Mouse (Mus musculus) pancreas, adult 10 weeks (tissue): ENCODE data around the gene Il27. TPM values are rescaled to one million over a fixed set of nuclear protein-coding genes. Genes with fewer than 3 reads are reported as not detected.

Experiments
- polyA plus RNA-seq: library from polyadenylated mRNA; stranded (reverse); fragments of 350-450 nt; fragmentation: Illumina TruSeq; extraction: RNeasy Lipid Tissue Mini Kit (QIAGEN cat#74804); gene quantifications from one replicate; pipeline ENCODE4 v1.2.3, GENCODE M21; 2015; ENCODE audit warnings: low read depth, low replicate concordance; ENCODE audit not compliant: insufficient read depth

Il27 gene
- polyA plus RNA-seq: not detected

GRCm38 (mm10) chr7:126594862-126595561 lies at the start of gene Il27:
Gene Il27 (minus strand): TSS chr7:126594941.

GRCm38 (mm10) chr7:126630824-126631518 lies 36.2 kb upstream of the Il27 start, which contains the start of gene Nupr1:
Gene Nupr1 (minus strand): TSS chr7:126630861.

DNA sequence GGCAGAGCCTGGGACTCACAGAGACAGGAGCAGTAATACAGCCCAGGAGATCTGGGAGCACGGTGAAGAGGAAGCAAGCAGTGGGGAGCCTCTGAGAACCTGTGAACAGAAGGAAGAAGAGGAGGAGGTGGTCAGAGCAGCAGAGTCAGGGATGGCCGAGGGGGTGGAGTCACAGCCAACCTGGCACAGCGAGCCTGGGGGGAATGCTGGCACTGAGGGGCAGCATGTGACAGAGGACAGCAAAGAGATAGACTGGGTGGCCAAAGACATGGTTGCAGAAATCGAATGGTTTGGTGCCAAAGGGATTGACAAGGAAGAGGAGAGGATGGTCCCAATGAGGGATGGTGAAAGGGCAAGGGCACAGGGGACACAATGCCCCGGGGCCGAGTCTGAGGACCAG lies 9.0 kb downstream of the Il27 start, which contains the start of gene Cln3:
Gene Cln3, minus strand, starts transcription at position 101 of the 400 bp plus-strand sequence.

GRCm38 (mm10) chr7:126584506-126584977 lies 10.2 kb downstream of the Il27 start, which contains the start of gene Apobr:
Gene Apobr (plus strand): TSS chr7:126584942.

GRCm38 (mm10) chr7:126566094-126566765 lies 28.5 kb downstream of the Il27 start, which contains the start of gene Eif3c:
Gene Eif3c (minus strand): TSS chr7:126566411.

Other genes starting within 250 kb of the Il27 start
- not detected for gene Lat, start 225.4 kb downstream of the Il27 start, polyA plus RNA-seq
- gene Spns1, start 217.5 kb downstream of the Il27 start, polyA plus RNA-seq: 21.5 TPM
- 1.7 TPM for gene Nfatc2ip, start 198.2 kb downstream of the Il27 start, polyA plus RNA-seq
- gene Cd19, start 180.1 kb downstream of the Il27 start, polyA plus RNA-seq: 0.33 TPM
- 6.8 TPM for gene Rabep2, start 166.2 kb downstream of the Il27 start, polyA plus RNA-seq
- gene Atp2a1, start 131.8 kb downstream of the Il27 start, polyA plus RNA-seq: not detected
- 13.6 TPM for gene Sh2b1, start 119.5 kb downstream of the Il27 start, polyA plus RNA-seq
- gene Tufm, start 107.6 kb downstream of the Il27 start, polyA plus RNA-seq: 15.1 TPM
- gene Atxn2l, start 91.5 kb downstream of the Il27 start, polyA plus RNA-seq: 32.1 TPM
- gene Eif3c, start 28.5 kb downstream of the Il27 start, polyA plus RNA-seq: 22.8 TPM
- gene Apobr, start 10.0 kb downstream of the Il27 start, polyA plus RNA-seq: 1.6 TPM
- 26.6 TPM for gene Cln3, start 9.1 kb downstream of the Il27 start, polyA plus RNA-seq
- gene Nupr1, start 35.9 kb upstream of the Il27 start, polyA plus RNA-seq: 3,774 TPM
- 23.8 TPM for gene Sgf29, start 54.4 kb upstream of the Il27 start, polyA plus RNA-seq
- 32.4 TPM for gene Sult1a1, start 81.5 kb upstream of the Il27 start, polyA plus RNA-seq
- gene Bola2, start 100.5 kb upstream of the Il27 start, polyA plus RNA-seq: 43.5 TPM
- 3.1 TPM for gene Slx1b, start 100.8 kb upstream of the Il27 start, polyA plus RNA-seq
- gene Coro1a, start 112.8 kb upstream of the Il27 start, polyA plus RNA-seq: 7.3 TPM
- gene Mapk3, start 164.7 kb upstream of the Il27 start, polyA plus RNA-seq: 50.5 TPM
- 2.5 TPM for gene Gdpd3, start 171.4 kb upstream of the Il27 start, polyA plus RNA-seq
- 86.3 TPM for gene Ypel3, start 182.0 kb upstream of the Il27 start, polyA plus RNA-seq
- gene Tbx6, start 186.5 kb upstream of the Il27 start, polyA plus RNA-seq: 1.9 TPM
- 30.4 TPM for gene Ppp4c, start 197.6 kb upstream of the Il27 start, polyA plus RNA-seq
- gene Fam57b, start 202.7 kb upstream of the Il27 start, polyA plus RNA-seq: 3.8 TPM
- gene 4930451I11Rik, start 236.7 kb upstream of the Il27 start, polyA plus RNA-seq: not detected